Mouse (Mus musculus) erythroid progenitor cell, adult 5-6 weeks (primary cell): Measurements from ENCODE around the gene Kdm1b. TPM values are rescaled to one million over a fixed set of nuclear protein-coding genes. Genes with fewer than 3 reads are reported as not detected.

Experiments
- total RNA-seq, 2 experiments: library from RNA; stranded (forward) in 1 of 2; stranded (reverse) in 1 of 2; fragments of 150-400 nt in 1 of 2; fragments of 186-747, 209-891 nt in 1 of 2; gene quantifications; 2 replicates each; pipeline versions ENCODE4 v1.2.3 to v1.2.4; 2015 to 2017; ENCODE audit warnings: low replicate concordance in 2 of 2

Kdm1b gene
- total RNA-seq, 2 experiments from 2014 or later: 3.4 to 6.8 TPM

Other genes starting within 250 kb of the Kdm1b start
- gene Kif13a, start 113.6 kb upstream of the Kdm1b start, total RNA-seq (2015; ENCODE audit: low replicate concordance): 1.7 and 3.6 TPM in 2 replicates
- gene Kif13a, start 113.6 kb upstream of the Kdm1b start, total RNA-seq (2017; ENCODE audit: low replicate concordance): 6.5 and 6.7 TPM in 2 replicates
- gene Nhlrc1, start 28.6 kb upstream of the Kdm1b start, total RNA-seq (2015; ENCODE audit: low replicate concordance): not detected in 2 replicates
- not detected in 2 replicates for gene Nhlrc1, start 28.6 kb upstream of the Kdm1b start, total RNA-seq (2017; ENCODE audit: low replicate concordance)
- gene Tpmt, start 1.2 kb downstream of the Kdm1b start, total RNA-seq (2015; ENCODE audit: low replicate concordance): 21.4 TPM in 1 of 2 replicates, not detected in the other
- gene Tpmt, start 1.2 kb downstream of the Kdm1b start, total RNA-seq (2017; ENCODE audit: low replicate concordance): 0.15 TPM in 1 of 2 replicates, not detected in the other
- gene Dek, start 62.7 kb downstream of the Kdm1b start, total RNA-seq (2015; ENCODE audit: low replicate concordance): 1,007 and 1,162 TPM in 2 replicates
- gene Dek, start 62.7 kb downstream of the Kdm1b start, total RNA-seq (2017; ENCODE audit: low replicate concordance): 1,638 and 2,076 TPM in 2 replicates
- 0.84 and 2.9 TPM in 2 replicates for gene Rnf144b, start 79.2 kb downstream of the Kdm1b start, total RNA-seq (2015; ENCODE audit: low replicate concordance)
- gene Rnf144b, start 79.2 kb downstream of the Kdm1b start, total RNA-seq (2017; ENCODE audit: low replicate concordance): 0.77 and 1.1 TPM in 2 replicates